Mouse (Mus musculus) ES-E14 (cell line): ENCODE measurements around the gene Psmc1.

Experiments
- CHD2 ChIP-seq: IDR thresholded peaks from 2 replicates; pipeline ENCODE4 v1.6.1; 2014; ENCODE audit warnings: mild to moderate bottlenecking, low read depth, low read length, inconsistent platforms
- HCFC1 ChIP-seq: IDR thresholded peaks from 2 replicates; pipeline ENCODE4 v1.6.1; 2012; ENCODE audit warnings: low read length, inconsistent platforms, borderline replicate concordance; ENCODE audit not compliant: insufficient read depth
- MAFK ChIP-seq: IDR thresholded peaks from 2 replicates; pipeline ENCODE4 v1.6.1; 2014; ENCODE audit warnings: mild to moderate bottlenecking, low read depth, low read length, inconsistent platforms; ENCODE audit not compliant: insufficient read depth
- ZC3H11A ChIP-seq: IDR thresholded peaks from 2 replicates; pipeline ENCODE4 v1.6.1; 2012; ENCODE audit warnings: low read depth, mild to moderate bottlenecking, inconsistent platforms, low read length, borderline replicate concordance
- ZNF384 ChIP-seq: IDR thresholded peaks from 2 replicates; pipeline ENCODE4 v1.6.1; 2012; ENCODE audit warnings: low read depth, low read length, inconsistent platforms

DNA sequence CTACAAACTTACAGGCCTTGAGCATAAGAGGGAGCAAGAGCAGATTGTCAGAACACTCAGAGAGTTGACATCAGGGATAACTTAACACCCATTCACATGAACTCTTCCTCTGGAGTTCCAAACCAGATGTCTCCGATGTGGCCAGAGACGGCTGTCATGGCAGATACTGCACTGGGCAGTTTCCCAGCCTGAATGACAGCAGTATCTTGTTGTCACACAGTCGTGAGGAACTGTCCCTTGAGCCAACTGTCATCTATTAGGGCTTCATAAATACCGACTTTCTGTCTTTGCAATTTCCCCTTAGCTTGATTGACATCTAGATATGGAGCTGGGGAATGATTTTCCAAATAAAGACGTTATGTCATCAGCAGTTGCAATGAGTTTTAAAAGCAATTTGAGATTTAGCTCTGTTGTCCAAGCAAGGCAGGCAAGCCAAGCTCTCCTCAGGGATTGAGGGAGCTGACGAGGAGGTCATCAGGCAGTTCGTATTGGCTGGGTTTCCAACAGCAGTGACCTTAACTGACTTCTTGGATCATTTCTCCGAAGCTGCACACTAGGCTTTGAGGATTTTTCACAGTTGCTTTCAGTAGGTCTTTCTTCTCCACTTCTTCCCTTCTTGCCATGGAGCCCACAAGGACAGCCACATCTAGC is 30.2 kb upstream of the Psmc1 start:
- no peak for TF ChIP-seq HCFC1
- TF ChIP-seq MAFK: no peak
- no peak for TF ChIP-seq ZC3H11A
- TF ChIP-seq CHD2: no peak
- no peak for TF ChIP-seq ZNF384
